Mouse (Mus musculus) spleen, embryonic (tissue): ENCODE measurements at regions not wholly inside any gene's neighbourhood (a gene's known extent, or its start where the extent isn't known, plus 50 kb on each side); places are given as distances from the start of the nearest gene placed in this dataset.

ENCODE experiments used
- CTCF ChIA-PET: fragments of 350-600 bp; sonication (Branson Sonifier 250); formaldehyde crosslinking; loops from one replicate; lab custom pipeline; 2022; lab: Charles Lee

GRCm38 (mm10) chr2:48733936-48734335 is 80.0 kb upstream of the Acvr2a start:
- CTCF ChIA-PET, result no interaction called here

GRCm38 (mm10) chr2:48734521-48734920 is 79.4 kb upstream of the Acvr2a start:
- CTCF ChIA-PET, result no interaction called here

GRCm38 (mm10) chr2:48736312-48736711 is 77.6 kb upstream of the Acvr2a start:
- CTCF ChIA-PET, result no interaction called here
